In the genomic region with DNA sequence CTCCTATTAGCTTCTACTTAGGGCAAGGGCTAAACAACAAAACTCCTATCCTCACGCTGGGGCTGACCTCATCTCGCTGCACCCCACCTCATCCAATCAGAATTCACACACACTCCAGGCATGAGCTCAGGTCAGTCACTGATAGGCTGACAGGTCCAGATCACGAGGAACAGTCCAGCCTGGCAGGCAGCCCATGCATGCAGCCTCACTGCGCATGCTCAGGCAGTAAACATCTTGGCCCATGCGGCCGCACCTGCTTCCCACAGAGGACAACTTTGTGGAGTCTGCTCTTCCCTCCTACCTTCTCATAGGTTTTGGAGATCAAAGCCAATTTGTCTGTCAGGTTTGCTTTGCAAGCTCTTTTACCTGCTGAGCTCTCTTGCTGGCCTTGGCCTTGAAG, we compare ENCODE assay signal across 38 mouse cellular contexts. TPM values are rescaled to one million over a fixed set of nuclear protein-coding genes. Genes with fewer than 3 reads are reported as not detected.
"Had no signal": no experiment of that assay in that cellular context is flagged by ENCODE, and none has a peak within 500 bp of the region (broad histone marks: within the 10 kb centered on the region; RNA-seq: fewer than 3 reads in every experiment).

No protein-coding gene starts in this region.

RNA-seq across cellular contexts. Expression of a gene that starts 10.1 kb away (rescaled TPM):
- total RNA-seq: left cerebral cortex, postnatal 10 days; left cerebral cortex, postnatal 14 days; left cerebral cortex, postnatal 25 days; left cerebral cortex, postnatal 36 days; left cerebral cortex, postnatal 4 days; liver, adult 2 months; megakaryocyte progenitor cell, adult 5-6 weeks; megakaryocyte, adult 5-6 weeks; megakaryocyte-erythroid progenitor cell, adult 5-6 weeks; midbrain, postnatal 0 days; monocyte, adult 5-6 weeks had no signal
- polyA plus RNA-seq: limb, embryonic 10.5 days; limb, embryonic 11.5 days; limb, embryonic 12.5 days; limb, embryonic 13.5 days; limb, embryonic 14.5 days; limb, embryonic 15.5 days; liver, adult 2 months; liver, embryonic 12.5 days; liver, embryonic 13.5 days; liver, embryonic 14.5 days; liver, embryonic 15.5 days; liver, embryonic 16.5 days; liver, postnatal 0 days; lung, adult 2 months; lung, embryonic 14.5 days; lung, embryonic 15.5 days; lung, embryonic 16.5 days; lung, postnatal 0 days; macrophage; midbrain, embryonic 10.5 days; midbrain, embryonic 11.5 days; midbrain, embryonic 12.5 days; midbrain, embryonic 13.5 days; midbrain, embryonic 14.5 days; midbrain, embryonic 15.5 days; midbrain, embryonic 16.5 days; midbrain, postnatal 0 days; neural tube, embryonic 12.5 days had no signal

RNA-seq across cellular contexts. Expression of a gene that starts 44.3 kb away (rescaled TPM):
- total RNA-seq: liver, adult 2 months; megakaryocyte progenitor cell, adult 5-6 weeks; megakaryocyte, adult 5-6 weeks; monocyte, adult 5-6 weeks had no signal
- polyA plus RNA-seq: limb, embryonic 12.5 days; liver, adult 2 months; liver, embryonic 12.5 days; liver, embryonic 13.5 days; liver, embryonic 14.5 days; liver, embryonic 15.5 days; liver, embryonic 16.5 days; lung, adult 2 months; macrophage; myocyte had no signal
